Mouse (Mus musculus): ENCODE measurements around the gene Cybc1. TPM values are rescaled to one million over a fixed set of nuclear protein-coding genes. Genes with fewer than 3 reads are reported as not detected.

The Cybc1 gene
- 22.3 TPM for polyA plus RNA-seq (2012; fragmentation: generic; extraction: Trizol)

DNA sequence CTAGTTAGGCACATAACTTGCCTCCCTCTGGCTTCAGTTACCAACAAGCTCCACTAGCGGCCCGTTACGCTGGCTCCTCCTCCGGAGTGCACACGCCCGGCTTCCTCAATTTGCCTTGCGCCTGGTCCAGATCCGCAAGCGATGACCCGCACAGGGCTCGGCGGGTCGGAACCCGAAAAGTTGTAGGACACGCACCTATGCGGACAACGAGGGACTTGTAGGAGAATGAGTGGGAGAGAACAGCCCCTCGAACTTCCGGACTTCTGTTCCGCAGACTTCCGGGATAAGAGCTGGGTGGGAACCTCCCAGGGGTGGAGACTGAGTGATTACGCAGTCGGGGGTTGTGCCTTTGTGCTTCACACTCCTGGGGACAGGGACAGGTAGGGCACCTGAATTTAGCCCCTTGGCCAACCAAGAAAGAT is at the start of gene Cybc1:
Gene Cybc1, minus strand, starts transcription at position 305 of the 422 bp plus-strand sequence.
- Histone ChIP-seq H3K4me2 (ENCODE audit: low read depth) (peak within 1 kb of the TSS; percentile 99), H3K27me3 (ENCODE audit: control insufficient read depth, insufficient read depth, insufficient read length) (no peaks in the 10 kb centered on the region), H3K36me3 (ENCODE audit: control insufficient read depth, insufficient read depth) (peaks cover 14% of the 10 kb centered on the region), H3K79me2 (ENCODE audit: control insufficient read depth, insufficient read depth) (no peaks in the 10 kb centered on the region), H3ac (ENCODE audit: control insufficient read depth, insufficient read length) (peak within 1 kb of the TSS; percentile 33), H3K4me3 (peak within 1 kb of the TSS; percentile 63)
- TF ChIP-seq POLR2AphosphoS2 (IDR thresholded peaks at IDR 0.05; ENCODE audit: insufficient read length, low read depth) = peak; percentile 32
- TF ChIP-seq POLR2A (IDR thresholded peaks at IDR 0.05; ENCODE audit: insufficient read length, low read depth) = peak; percentile 71
- TF ChIP-seq USF1 (IDR thresholded peaks at IDR 0.05; ENCODE audit: low read depth) = no peak

DNA sequence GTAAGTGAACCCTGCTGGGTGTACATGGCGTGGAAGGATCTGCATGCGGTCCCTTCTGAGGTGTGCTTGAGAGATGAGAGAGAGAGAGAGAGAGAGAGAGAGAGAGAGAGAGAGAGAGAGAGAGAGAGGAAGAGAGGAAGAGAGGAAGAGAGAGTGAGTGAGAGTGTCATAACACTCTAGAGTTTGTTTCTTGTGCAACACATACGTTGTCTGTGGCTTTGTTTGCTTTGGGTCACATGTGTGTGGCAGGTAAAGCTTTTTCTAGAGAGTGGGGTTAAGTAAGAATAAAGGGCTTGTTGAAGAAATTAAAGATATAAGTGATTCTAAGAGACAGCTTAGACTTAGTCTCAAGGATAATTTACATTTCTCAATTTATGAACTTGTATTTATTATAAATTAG is 48.9 kb upstream of the Cybc1 start:
- Histone ChIP-seq H3K4me3 (no peak overlapping the region), H3K36me3 (ENCODE audit: control insufficient read depth, insufficient read depth) (peaks cover 1% of the 10 kb centered on the region), H3K27me3 (ENCODE audit: control insufficient read depth, insufficient read depth, insufficient read length) (no peaks in the 10 kb centered on the region), H3K4me2 (ENCODE audit: low read depth) (no peak overlapping the region), H3ac (ENCODE audit: control insufficient read depth, insufficient read length) (no peak overlapping the region), H3K79me2 (ENCODE audit: control insufficient read depth, insufficient read depth) (peaks cover 96% of the 10 kb centered on the region)
- no peak for TF ChIP-seq E2F4 (IDR thresholded peaks at IDR 0.05; ENCODE audit: insufficient read depth)
- TF ChIP-seq TCF12 (IDR thresholded peaks at IDR 0.05; ENCODE audit: insufficient read depth, poor library complexity, severe bottlenecking) = no peak
- no peak for TF ChIP-seq REST (IDR thresholded peaks at IDR 0.05; ENCODE audit: insufficient read depth, insufficient read length)
- TF ChIP-seq TCF3 (IDR thresholded peaks at IDR 0.05; ENCODE audit: insufficient read length, low read depth) = no peak
- no peak for TF ChIP-seq MYOD1 (IDR thresholded peaks at IDR 0.05; ENCODE audit: control insufficient read depth in 1 of 3, insufficient read length in 2 of 3, low read depth in 2 of 3)
- no peak for TF ChIP-seq MAX (IDR thresholded peaks at IDR 0.05; ENCODE audit: low read depth)
- TF ChIP-seq USF1 (IDR thresholded peaks at IDR 0.05; ENCODE audit: low read depth) = no peak
- TF ChIP-seq CEBPB (IDR thresholded peaks at IDR 0.05; ENCODE audit: insufficient read depth, poor library complexity, severe bottlenecking) = no peak
- no peak for TF ChIP-seq POLR2AphosphoS2 (IDR thresholded peaks at IDR 0.05; ENCODE audit: insufficient read length, low read depth)
- no peak for TF ChIP-seq MYOG (IDR thresholded peaks at IDR 0.05; ENCODE audit: control insufficient read depth in 1 of 3, insufficient read depth in 1 of 3, insufficient read length in 2 of 3, low read depth in 2 of 3)
- no peak for TF ChIP-seq SRF (IDR thresholded peaks at IDR 0.05; ENCODE audit: control insufficient read depth, insufficient read length, low read depth)
- no peak for TF ChIP-seq POLR2A (IDR thresholded peaks at IDR 0.05; ENCODE audit: insufficient read length, low read depth)

- Histone ChIP-seq H3ac (ENCODE audit: control insufficient read depth, insufficient read length) (no peak overlapping the region), H3K4me3 (no peak overlapping the region), H3K79me2 (ENCODE audit: control insufficient read depth, insufficient read depth) (peaks cover 98% of the 10 kb centered on the region), H3K36me3 (ENCODE audit: control insufficient read depth, insufficient read depth) (peaks cover 6% of the 10 kb centered on the region), H3K4me2 (ENCODE audit: low read depth) (no peak overlapping the region), H3K27me3 (ENCODE audit: control insufficient read depth, insufficient read depth, insufficient read length) (no peaks in the 10 kb centered on the region)
- no peak for TF ChIP-seq E2F4 (IDR thresholded peaks at IDR 0.05; ENCODE audit: insufficient read depth)
- TF ChIP-seq MYOD1 (IDR thresholded peaks at IDR 0.05; ENCODE audit: control insufficient read depth in 1 of 3, insufficient read length in 2 of 3, low read depth in 2 of 3) = no peak
- TF ChIP-seq TCF3 (IDR thresholded peaks at IDR 0.05; ENCODE audit: insufficient read length, low read depth) = no peak
- no peak for TF ChIP-seq CEBPB (IDR thresholded peaks at IDR 0.05; ENCODE audit: insufficient read depth, poor library complexity, severe bottlenecking)
- TF ChIP-seq MYOG (IDR thresholded peaks at IDR 0.05; ENCODE audit: control insufficient read depth in 1 of 3, insufficient read depth in 1 of 3, insufficient read length in 2 of 3, low read depth in 2 of 3) = no peak
- no peak for TF ChIP-seq POLR2A (IDR thresholded peaks at IDR 0.05; ENCODE audit: insufficient read length, low read depth)
- no peak for TF ChIP-seq MAX (IDR thresholded peaks at IDR 0.05; ENCODE audit: low read depth)
- no peak for TF ChIP-seq POLR2AphosphoS2 (IDR thresholded peaks at IDR 0.05; ENCODE audit: insufficient read length, low read depth)
- TF ChIP-seq TCF12 (IDR thresholded peaks at IDR 0.05; ENCODE audit: insufficient read depth, poor library complexity, severe bottlenecking) = no peak
- TF ChIP-seq SRF (IDR thresholded peaks at IDR 0.05; ENCODE audit: control insufficient read depth, insufficient read length, low read depth) = no peak
- TF ChIP-seq USF1 (IDR thresholded peaks at IDR 0.05; ENCODE audit: low read depth) = no peak
- TF ChIP-seq REST (IDR thresholded peaks at IDR 0.05; ENCODE audit: insufficient read depth, insufficient read length) = no peak
Measured at GRCm38 (mm10) chr11:121277516-121277915, 48.4 kb upstream of the Cybc1 start.

DNA sequence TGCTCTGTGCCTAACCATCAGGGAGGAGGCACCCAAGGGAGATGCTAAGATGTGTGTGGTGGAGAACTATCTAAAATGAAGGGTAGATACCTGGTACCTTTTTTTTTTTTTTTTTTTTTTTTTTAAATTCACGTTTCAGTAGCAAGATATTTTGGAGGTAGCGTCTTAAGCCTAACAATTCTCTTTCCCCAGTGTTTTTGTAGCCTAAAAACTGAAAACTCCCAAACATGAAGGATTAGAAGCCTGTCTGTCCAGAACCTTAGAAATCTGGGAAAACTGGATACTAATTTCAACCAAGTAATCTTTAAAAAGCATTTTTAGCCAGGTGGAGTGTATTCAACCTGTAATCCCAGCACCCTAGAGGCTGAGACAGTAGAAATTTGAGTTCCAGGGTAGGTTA is 32.0 kb upstream of the Cybc1 start:
- Histone ChIP-seq H3K79me2 (ENCODE audit: control insufficient read depth, insufficient read depth) (peaks cover 60% of the 10 kb centered on the region), H3K4me2 (ENCODE audit: low read depth) (peak overlapping the region; percentile 91), H3K36me3 (ENCODE audit: control insufficient read depth, insufficient read depth) (peaks cover 16% of the 10 kb centered on the region), H3ac (ENCODE audit: control insufficient read depth, insufficient read length) (peak overlapping the region; percentile 98), H3K4me3 (peak overlapping the region; percentile 83), H3K27me3 (ENCODE audit: control insufficient read depth, insufficient read depth, insufficient read length) (no peaks in the 10 kb centered on the region)
- TF ChIP-seq REST (IDR thresholded peaks at IDR 0.05; ENCODE audit: insufficient read depth, insufficient read length) (no peak), TCF12 (IDR thresholded peaks at IDR 0.05; ENCODE audit: insufficient read depth, poor library complexity, severe bottlenecking) (no peak), USF1 (IDR thresholded peaks at IDR 0.05; ENCODE audit: low read depth) (no peak), POLR2A (IDR thresholded peaks at IDR 0.05; ENCODE audit: insufficient read length, low read depth) (no peak), POLR2AphosphoS2 (IDR thresholded peaks at IDR 0.05; ENCODE audit: insufficient read length, low read depth) (no peak), MAX (IDR thresholded peaks at IDR 0.05; ENCODE audit: low read depth) (no peak), MYOD1 (IDR thresholded peaks at IDR 0.05; ENCODE audit: control insufficient read depth in 1 of 3, insufficient read length in 2 of 3, low read depth in 2 of 3) (no peak), TCF3 (IDR thresholded peaks at IDR 0.05; ENCODE audit: insufficient read length, low read depth) (no peak), E2F4 (IDR thresholded peaks at IDR 0.05; ENCODE audit: insufficient read depth) (no peak), CEBPB (IDR thresholded peaks at IDR 0.05; ENCODE audit: insufficient read depth, poor library complexity, severe bottlenecking) (no peak), SRF (IDR thresholded peaks at IDR 0.05; ENCODE audit: control insufficient read depth, insufficient read length, low read depth) (no peak), MYOG (IDR thresholded peaks at IDR 0.05; ENCODE audit: control insufficient read depth in 1 of 3, insufficient read depth in 1 of 3, insufficient read length in 2 of 3, low read depth in 2 of 3) (no peak)
